Mouse (Mus musculus): ENCODE measurements at regions not wholly inside any gene's neighbourhood (a gene's known extent, or its start where the extent isn't known, plus 50 kb on each side); places are given as distances from the start of the nearest gene placed in this dataset.

DNA sequence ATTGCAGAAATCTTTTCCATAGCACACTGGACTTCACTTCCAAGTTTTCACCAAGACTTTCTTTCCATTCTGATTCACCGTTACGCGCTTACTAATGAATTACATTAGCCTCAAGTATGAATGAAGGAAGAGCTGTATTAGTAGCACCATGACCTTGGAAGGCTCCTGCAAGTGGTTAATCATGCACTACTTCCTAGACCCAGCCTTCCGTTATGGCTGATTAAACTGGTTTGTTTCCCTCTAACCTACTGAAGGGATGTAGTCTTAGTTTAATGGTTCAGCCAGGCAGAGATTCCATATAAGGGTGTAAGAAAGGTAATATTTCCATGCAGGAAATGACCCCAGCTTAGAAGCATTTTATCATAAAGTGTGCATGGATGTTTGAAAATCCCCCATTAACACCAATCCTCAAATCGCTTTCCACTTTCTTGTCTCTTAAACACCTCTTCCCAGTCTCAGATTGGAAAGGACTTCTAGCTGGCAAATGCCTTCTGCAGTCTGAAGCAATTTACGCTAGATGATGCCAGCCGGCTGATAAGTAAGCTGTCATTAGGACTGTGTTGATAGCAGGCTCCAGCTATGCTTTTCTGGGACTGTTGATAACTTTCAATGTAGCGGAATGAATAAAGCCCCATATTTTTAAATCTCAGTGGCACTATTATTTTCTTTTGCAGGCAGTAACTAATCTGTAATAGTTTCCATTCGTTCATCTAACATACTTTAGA lies 215.6 kb upstream of the Bmp2 start:
- WGBS, result 85% methylated on average over 9 of the region's 9 CpGs

DNA sequence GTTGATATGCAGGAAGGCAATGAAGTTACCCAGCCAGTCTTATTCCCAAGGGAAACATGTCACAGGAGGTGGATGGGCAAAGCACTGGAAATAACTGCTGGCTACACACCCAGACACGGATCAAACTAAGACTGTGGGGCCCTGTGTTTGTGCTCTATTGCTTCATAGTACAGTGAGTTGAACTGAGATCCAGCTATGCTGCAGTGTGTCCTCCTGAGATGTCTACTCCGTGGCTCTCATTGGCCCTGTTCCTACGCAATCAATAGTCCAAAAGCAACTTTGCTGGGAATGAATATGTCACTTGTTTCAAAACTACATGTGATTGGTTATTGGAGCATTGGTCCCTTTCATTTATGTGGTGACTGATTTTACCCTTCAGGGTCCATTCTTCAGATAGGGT lies 213.8 kb upstream of the Bmp2 start:
- H3K27ac ChIP-seq (replicated peaks; ENCODE audit: insufficient read depth, low read depth, low read length), result no peak overlapping the region
- 27% methylated on average over 3 of the region's 3 CpGs for WGBS
- H3K27me3 ChIP-seq (ENCODE audit: control insufficient read depth, insufficient read depth, low read length), result no peaks in the 10 kb centered on the region
- peak; percentile 50 for DNase-seq (ENCODE audit: extremely low read depth, low read depth, low spot score)
- no peak overlapping the region for H3K9ac ChIP-seq (ENCODE audit: low read depth, low read length)
- H3K36me3 ChIP-seq (ENCODE audit: control insufficient read depth, insufficient read depth, low read length), result no peaks in the 10 kb centered on the region
- H3K4me3 ChIP-seq (ENCODE audit: insufficient read depth, low read depth, low read length), result no peak overlapping the region
- H3K79me2 ChIP-seq (ENCODE audit: control insufficient read depth, insufficient read depth, low read length), result no peaks in the 10 kb centered on the region
- no peak for TF ChIP-seq POLR2A (IDR thresholded peaks at IDR 0.05; ENCODE audit: extremely low read depth, insufficient read depth, low read length)
- no peak for TF ChIP-seq CTCF (IDR thresholded peaks at IDR 0.05; ENCODE audit: low read depth, low read length)
- no peaks in the 10 kb centered on the region for H3K4me1 ChIP-seq (ENCODE audit: control insufficient read depth, insufficient read depth, low read length)

More for the DNA sequence above, 215.6 kb upstream of the Bmp2 start:
- no peak overlapping the region for H3K4me3 ChIP-seq (ENCODE audit: insufficient read depth, low read depth, low read length)
- H3K79me2 ChIP-seq (ENCODE audit: control insufficient read depth, insufficient read depth, low read length), result no peaks in the 10 kb centered on the region
- no peaks in the 10 kb centered on the region for H3K4me1 ChIP-seq (ENCODE audit: control insufficient read depth, insufficient read depth, low read length)
- H3K27me3 ChIP-seq (ENCODE audit: control insufficient read depth, insufficient read depth, low read length), result no peaks in the 10 kb centered on the region
- DNase-seq (ENCODE audit: extremely low read depth, low read depth, low spot score), result no peak
- TF ChIP-seq POLR2A (IDR thresholded peaks at IDR 0.05; ENCODE audit: extremely low read depth, insufficient read depth, low read length), result no peak
- no peak for TF ChIP-seq CTCF (IDR thresholded peaks at IDR 0.05; ENCODE audit: low read depth, low read length)
- H3K27ac ChIP-seq (replicated peaks; ENCODE audit: insufficient read depth, low read depth, low read length), result no peak overlapping the region
- no peaks in the 10 kb centered on the region for H3K36me3 ChIP-seq (ENCODE audit: control insufficient read depth, insufficient read depth, low read length)
- H3K9ac ChIP-seq (ENCODE audit: low read depth, low read length), result no peak overlapping the region

DNA sequence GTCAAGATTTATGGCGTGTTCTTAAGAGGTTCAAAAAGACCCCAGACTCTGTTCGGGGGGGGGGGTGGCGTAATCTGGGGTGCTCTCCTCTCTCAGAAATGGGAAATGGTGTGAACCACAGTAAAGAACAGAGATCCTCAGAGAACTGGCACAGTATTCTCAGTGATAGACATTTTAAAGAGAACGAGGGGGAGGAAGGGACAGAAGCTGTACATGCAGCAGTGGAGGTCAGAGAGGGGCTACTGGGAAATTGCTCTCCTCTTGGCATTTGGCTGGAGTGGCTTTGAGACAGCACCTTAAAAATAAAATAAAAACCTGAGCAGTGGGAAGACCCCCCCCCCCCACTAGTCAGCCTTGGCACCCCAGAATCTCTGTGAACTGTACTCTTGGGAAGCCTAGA lies 210.6 kb upstream of the Bmp2 start:
- no peak overlapping the region for H3K27ac ChIP-seq (replicated peaks; ENCODE audit: insufficient read depth, low read depth, low read length)
- WGBS, result 81% methylated on average over 4 of the region's 4 CpGs
- no peaks in the 10 kb centered on the region for H3K36me3 ChIP-seq (ENCODE audit: control insufficient read depth, insufficient read depth, low read length)
- H3K4me1 ChIP-seq (ENCODE audit: control insufficient read depth, insufficient read depth, low read length), result no peaks in the 10 kb centered on the region
- DNase-seq (ENCODE audit: extremely low read depth, low read depth, low spot score), result no peak
- no peaks in the 10 kb centered on the region for H3K27me3 ChIP-seq (ENCODE audit: control insufficient read depth, insufficient read depth, low read length)
- H3K9ac ChIP-seq (ENCODE audit: low read depth, low read length), result no peak overlapping the region
- TF ChIP-seq CTCF (IDR thresholded peaks at IDR 0.05; ENCODE audit: low read depth, low read length), result no peak
- no peak for TF ChIP-seq POLR2A (IDR thresholded peaks at IDR 0.05; ENCODE audit: extremely low read depth, insufficient read depth, low read length)
- H3K79me2 ChIP-seq (ENCODE audit: control insufficient read depth, insufficient read depth, low read length), result no peaks in the 10 kb centered on the region
- no peak overlapping the region for H3K4me3 ChIP-seq (ENCODE audit: insufficient read depth, low read depth, low read length)

DNA sequence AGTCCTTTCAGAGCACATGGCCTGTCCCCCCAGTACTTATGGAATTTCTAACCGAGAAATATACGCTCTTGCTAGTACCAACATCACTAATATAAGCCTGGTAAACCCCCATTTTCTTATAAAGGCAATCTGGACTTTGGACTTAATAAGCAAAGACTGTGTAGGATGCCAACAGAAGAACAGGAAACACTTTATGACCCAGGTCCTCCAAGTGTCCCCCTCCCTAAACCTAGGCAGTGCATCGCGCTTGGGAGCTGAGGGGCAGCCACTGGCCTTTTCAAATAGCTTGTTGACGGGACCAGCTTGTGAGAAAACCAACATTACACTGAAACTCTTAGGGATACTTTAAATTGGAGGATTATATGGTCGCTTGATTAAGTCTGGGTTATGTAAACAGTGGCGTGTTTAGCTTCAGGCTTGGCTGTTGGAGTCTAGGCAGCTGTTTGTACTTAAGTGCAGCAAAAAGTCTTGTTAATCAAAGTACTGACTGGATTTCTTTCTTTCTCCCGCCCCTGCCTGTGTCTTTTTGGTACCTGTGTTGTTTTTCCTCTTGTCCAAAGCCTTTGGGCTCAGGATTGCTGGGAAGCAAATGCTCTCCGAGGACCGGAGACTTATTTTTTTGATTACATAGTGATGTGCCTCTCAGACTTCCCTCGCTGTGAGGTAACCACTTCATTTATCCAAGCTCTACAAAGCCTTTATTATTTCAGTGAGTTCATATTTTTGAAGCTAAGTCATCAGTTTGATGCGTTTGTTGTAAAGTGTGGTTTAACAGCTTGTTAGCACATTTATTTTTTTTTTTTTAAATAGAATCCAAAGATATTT lies 205.8 kb upstream of the Bmp2 start:
- no peak overlapping the region for H3K9ac ChIP-seq (ENCODE audit: low read depth, low read length)
- 58% methylated on average over 12 of the region's 12 CpGs for WGBS
- no peak overlapping the region for H3K4me3 ChIP-seq (ENCODE audit: insufficient read depth, low read depth, low read length)
- H3K27ac ChIP-seq (replicated peaks; ENCODE audit: insufficient read depth, low read depth, low read length), result no peak overlapping the region
- H3K79me2 ChIP-seq (ENCODE audit: control insufficient read depth, insufficient read depth, low read length), result no peaks in the 10 kb centered on the region
- no peaks in the 10 kb centered on the region for H3K36me3 ChIP-seq (ENCODE audit: control insufficient read depth, insufficient read depth, low read length)
- no peak for TF ChIP-seq POLR2A (IDR thresholded peaks at IDR 0.05; ENCODE audit: extremely low read depth, insufficient read depth, low read length)
- no peak for TF ChIP-seq CTCF (IDR thresholded peaks at IDR 0.05; ENCODE audit: low read depth, low read length)
- H3K27me3 ChIP-seq (ENCODE audit: control insufficient read depth, insufficient read depth, low read length), result no peaks in the 10 kb centered on the region
- H3K4me1 ChIP-seq (ENCODE audit: control insufficient read depth, insufficient read depth, low read length), result no peaks in the 10 kb centered on the region
- DNase-seq (ENCODE audit: extremely low read depth, low read depth, low spot score), result no peak

DNA sequence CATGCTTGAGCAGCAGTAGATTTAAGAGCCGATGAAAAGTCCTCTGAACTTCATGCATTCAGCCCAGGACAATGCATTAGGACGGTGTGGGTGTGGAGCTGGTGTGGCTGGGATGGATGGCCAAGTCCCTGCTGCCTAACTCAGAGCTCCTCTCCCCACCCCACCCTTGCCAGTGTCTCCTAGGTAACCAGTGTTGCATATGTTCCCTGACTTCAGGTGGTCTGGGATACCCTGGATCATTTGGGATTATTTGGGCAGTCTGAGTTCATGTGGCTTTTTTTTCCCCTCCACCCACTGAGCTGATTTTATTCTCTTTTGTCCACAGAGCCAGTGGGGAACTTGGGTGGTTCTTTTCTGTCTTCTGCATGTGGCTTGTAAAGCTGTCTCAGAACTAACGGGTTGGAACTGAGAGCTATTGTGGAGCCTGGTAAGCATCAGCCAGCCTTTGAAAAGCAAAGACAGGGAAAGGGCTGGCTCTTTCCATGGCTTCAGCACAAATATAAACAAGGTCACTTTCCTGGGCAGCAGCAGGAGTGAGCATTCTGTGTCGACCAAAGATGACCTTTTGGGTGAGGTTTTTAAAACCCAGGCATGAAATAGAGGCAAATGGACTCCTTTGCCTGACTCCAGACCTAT lies 205.1 kb upstream of the Bmp2 start:
- no peaks in the 10 kb centered on the region for H3K36me3 ChIP-seq (ENCODE audit: control insufficient read depth, insufficient read depth, low read length)
- 56% methylated on average over 4 of the region's 4 CpGs for WGBS
- no peaks in the 10 kb centered on the region for H3K27me3 ChIP-seq (ENCODE audit: control insufficient read depth, insufficient read depth, low read length)
- TF ChIP-seq CTCF (IDR thresholded peaks at IDR 0.05; ENCODE audit: low read depth, low read length), result no peak
- TF ChIP-seq POLR2A (IDR thresholded peaks at IDR 0.05; ENCODE audit: extremely low read depth, insufficient read depth, low read length), result no peak
- no peak overlapping the region for H3K4me3 ChIP-seq (ENCODE audit: insufficient read depth, low read depth, low read length)
- H3K79me2 ChIP-seq (ENCODE audit: control insufficient read depth, insufficient read depth, low read length), result no peaks in the 10 kb centered on the region
- H3K9ac ChIP-seq (ENCODE audit: low read depth, low read length), result no peak overlapping the region
- no peak for DNase-seq (ENCODE audit: extremely low read depth, low read depth, low spot score)
- H3K4me1 ChIP-seq (ENCODE audit: control insufficient read depth, insufficient read depth, low read length), result no peaks in the 10 kb centered on the region
- H3K27ac ChIP-seq (replicated peaks; ENCODE audit: insufficient read depth, low read depth, low read length), result no peak overlapping the region
